Mouse (Mus musculus): ENCODE data around the gene Plce1. TPM values are rescaled to one million over a fixed set of nuclear protein-coding genes. Genes with fewer than 3 reads are reported as not detected.

The Plce1 gene
- polyA plus RNA-seq, 1 experiment from 2014 or later: 4.2 TPM

DNA sequence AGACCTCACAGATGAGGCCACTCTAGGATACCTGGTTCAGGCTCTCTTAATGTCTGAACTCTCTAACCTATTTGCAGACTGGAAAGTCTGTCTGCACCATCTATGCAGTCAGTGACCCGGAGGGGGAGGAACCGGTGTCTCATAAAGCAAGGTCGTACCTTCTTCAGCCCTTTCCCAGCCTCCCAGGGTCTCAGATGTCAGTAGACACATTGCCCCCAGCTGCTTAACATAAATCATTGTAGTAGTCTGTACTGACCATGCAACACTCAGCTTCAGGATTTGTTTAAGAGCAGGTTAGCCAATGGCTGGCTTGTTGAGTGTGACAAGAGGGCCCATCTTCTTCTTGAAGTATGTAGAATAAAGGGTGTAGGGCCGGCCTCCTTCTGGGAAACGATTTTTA lies 2.6 kb upstream of the Plce1 start:
- H3K4me3 ChIP-seq: no peak overlapping the region
- H3K4me2 ChIP-seq: no peak overlapping the region
- 26% methylated on average over 5 of the region's 5 CpGs for WGBS
- no peaks in the 10 kb centered on the region for H3K36me3 ChIP-seq
- H3K9me3 ChIP-seq: no peaks in the 10 kb centered on the region
- no peak overlapping the region for H3K9ac ChIP-seq
- H3K27me3 ChIP-seq: peaks cover 14% of the 10 kb centered on the region
- peaks cover 41% of the 10 kb centered on the region for H3K4me1 ChIP-seq (replicated peaks)
- H3K27ac ChIP-seq (replicated peaks): no peak overlapping the region
- ATAC-seq (ENCODE audit: low FRiP score, low read depth): no peak

DNA sequence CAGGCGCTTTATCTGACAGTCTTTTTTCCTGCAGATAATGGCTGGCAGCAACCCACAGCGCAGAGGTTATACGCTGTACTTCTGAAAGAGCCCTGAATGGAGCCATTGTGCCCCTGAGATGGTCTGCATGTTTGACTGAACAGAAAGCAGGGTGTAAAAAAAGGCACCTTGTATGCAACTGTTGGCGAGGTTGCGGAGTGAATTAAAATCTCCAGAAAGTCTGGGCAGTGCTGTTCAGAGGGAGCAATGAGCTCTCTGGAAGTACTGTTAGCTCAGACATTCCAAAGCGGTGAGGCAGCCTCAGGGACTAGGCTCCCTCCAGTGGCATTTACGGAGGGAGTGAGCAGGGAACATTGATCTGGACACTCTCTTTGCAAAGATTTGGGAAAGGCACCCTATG lies 2.0 kb upstream of the Plce1 start:
- Histone ChIP-seq H3K4me3 (no peak overlapping the region), H3K9ac (no peak overlapping the region), H3K4me2 (peak overlapping the region; percentile 11), H3K9me3 (no peaks in the 10 kb centered on the region), H3K36me3 (no peaks in the 10 kb centered on the region), H3K27me3 (peaks cover 19% of the 10 kb centered on the region), H3K4me1 (replicated peaks) (peaks cover 41% of the 10 kb centered on the region), H3K27ac (replicated peaks) (0 out of 2 replicates have a peak overlapping the region, but pooled peaks have one; percentile 28)
- WGBS: 9% methylated on average over 7 of the region's 7 CpGs
- ATAC-seq (ENCODE audit: low FRiP score, low read depth): peak; percentile 75

- Histone ChIP-seq H3K4me2 (no peak overlapping the region), H3K4me1 (replicated peaks) (peaks cover 41% of the 10 kb centered on the region), H3K9me3 (no peaks in the 10 kb centered on the region), H3K36me3 (no peaks in the 10 kb centered on the region), H3K9ac (no peak overlapping the region), H3K27ac (replicated peaks) (0 out of 2 replicates have a peak overlapping the region, but pooled peaks have one; percentile 28), H3K4me3 (no peak overlapping the region), H3K27me3 (peaks cover 19% of the 10 kb centered on the region)
- ATAC-seq (ENCODE audit: low FRiP score, low read depth): no peak
- 81% methylated on average over 5 of the region's 5 CpGs for WGBS
Observed at GRCm38 (mm10) chr19:38479473-38479872, 1.4 kb upstream of the Plce1 start.

DNA sequence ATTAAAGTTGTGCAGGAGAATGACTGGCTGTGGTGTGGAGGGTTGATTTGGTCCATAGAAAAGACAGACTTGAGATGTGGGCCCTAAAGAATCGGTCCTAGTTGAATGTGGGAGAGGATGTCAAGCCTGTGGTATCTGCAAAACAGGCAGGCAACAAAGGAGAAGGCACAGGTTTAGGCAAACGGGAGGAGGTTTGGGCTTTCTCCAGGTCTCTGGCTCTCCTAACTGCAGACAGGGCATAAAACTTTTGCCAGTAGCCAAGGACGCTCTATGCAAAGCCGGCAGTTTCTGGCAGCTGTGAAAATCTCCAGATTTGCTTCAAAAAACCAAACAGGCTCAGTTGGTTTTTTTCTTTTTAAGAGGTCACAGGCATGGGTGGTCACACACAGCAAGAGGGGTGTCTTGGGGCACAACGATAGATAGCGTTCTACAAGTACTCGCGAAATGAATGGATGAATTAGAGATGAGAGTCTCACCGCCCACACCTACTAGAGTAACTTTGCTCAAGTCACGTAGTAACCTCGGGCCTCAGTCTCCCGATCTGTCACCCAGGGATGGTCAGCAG lies 671 bp upstream of the Plce1 start:
- Histone ChIP-seq H3K4me2 (peak overlapping the region; percentile 98), H3K36me3 (no peaks in the 10 kb centered on the region), H3K4me1 (replicated peaks) (peaks cover 41% of the 10 kb centered on the region), H3K27ac (replicated peaks) (no peak overlapping the region), H3K4me3 (peak overlapping the region; percentile 62), H3K9ac (peak overlapping the region; percentile 45), H3K27me3 (peaks cover 22% of the 10 kb centered on the region), H3K9me3 (no peaks in the 10 kb centered on the region)
- 12% methylated on average over 12 of the region's 12 CpGs for WGBS
- ATAC-seq (ENCODE audit: low FRiP score, low read depth): no peak

DNA sequence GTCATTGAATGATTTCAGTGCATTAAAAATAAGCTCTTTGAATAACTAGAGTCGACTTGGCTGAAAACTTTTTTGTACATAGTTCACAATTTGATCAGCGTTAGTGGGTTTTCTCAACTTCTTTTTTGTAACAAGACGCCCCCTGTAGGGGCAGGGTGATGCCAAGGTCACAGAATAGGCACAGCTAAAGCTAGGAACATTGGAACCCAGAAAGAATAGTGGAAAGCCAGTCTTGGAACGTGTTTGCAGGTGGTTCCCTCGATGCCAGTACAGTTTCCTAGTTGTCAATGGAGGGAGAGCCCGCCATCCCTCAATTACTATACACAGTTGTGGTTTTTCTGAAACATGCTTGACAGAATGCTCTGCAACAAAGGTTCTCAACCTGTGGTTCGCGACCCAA lies 997 bp downstream of the Plce1 start:
- 5% methylated on average over 8 of the region's 8 CpGs for WGBS

GRCm38 (mm10) chr19:38482406-38483181 lies 1.7 kb downstream of the Plce1 start:
- Histone ChIP-seq H3K9me3 (no peaks in the 10 kb centered on the region), H3K27me3 (peaks cover 22% of the 10 kb centered on the region), H3K27ac (replicated peaks) (no peak overlapping the region), H3K36me3 (no peaks in the 10 kb centered on the region), H3K4me1 (replicated peaks) (peaks cover 47% of the 10 kb centered on the region), H3K9ac (0 out of 2 replicates have a peak overlapping the region, but pooled peaks have one; percentile 13), H3K4me2 (peak overlapping the region; percentile 98), H3K4me3 (peak overlapping the region; percentile 62)
- 21% methylated on average over 19 of the region's 19 CpGs for WGBS
- ATAC-seq (ENCODE audit: low FRiP score, low read depth): no peak

More for the DNA sequence above, 997 bp downstream of the Plce1 start:
- Histone ChIP-seq H3K4me1 (replicated peaks) (peaks cover 41% of the 10 kb centered on the region), H3K4me3 (peak overlapping the region; percentile 62), H3K4me2 (peak overlapping the region; percentile 98), H3K27me3 (peaks cover 22% of the 10 kb centered on the region), H3K9ac (0 out of 2 replicates have a peak overlapping the region, but pooled peaks have one; percentile 13), H3K27ac (replicated peaks) (no peak overlapping the region), H3K9me3 (no peaks in the 10 kb centered on the region), H3K36me3 (no peaks in the 10 kb centered on the region)
- ATAC-seq (ENCODE audit: low FRiP score, low read depth): no peak

DNA sequence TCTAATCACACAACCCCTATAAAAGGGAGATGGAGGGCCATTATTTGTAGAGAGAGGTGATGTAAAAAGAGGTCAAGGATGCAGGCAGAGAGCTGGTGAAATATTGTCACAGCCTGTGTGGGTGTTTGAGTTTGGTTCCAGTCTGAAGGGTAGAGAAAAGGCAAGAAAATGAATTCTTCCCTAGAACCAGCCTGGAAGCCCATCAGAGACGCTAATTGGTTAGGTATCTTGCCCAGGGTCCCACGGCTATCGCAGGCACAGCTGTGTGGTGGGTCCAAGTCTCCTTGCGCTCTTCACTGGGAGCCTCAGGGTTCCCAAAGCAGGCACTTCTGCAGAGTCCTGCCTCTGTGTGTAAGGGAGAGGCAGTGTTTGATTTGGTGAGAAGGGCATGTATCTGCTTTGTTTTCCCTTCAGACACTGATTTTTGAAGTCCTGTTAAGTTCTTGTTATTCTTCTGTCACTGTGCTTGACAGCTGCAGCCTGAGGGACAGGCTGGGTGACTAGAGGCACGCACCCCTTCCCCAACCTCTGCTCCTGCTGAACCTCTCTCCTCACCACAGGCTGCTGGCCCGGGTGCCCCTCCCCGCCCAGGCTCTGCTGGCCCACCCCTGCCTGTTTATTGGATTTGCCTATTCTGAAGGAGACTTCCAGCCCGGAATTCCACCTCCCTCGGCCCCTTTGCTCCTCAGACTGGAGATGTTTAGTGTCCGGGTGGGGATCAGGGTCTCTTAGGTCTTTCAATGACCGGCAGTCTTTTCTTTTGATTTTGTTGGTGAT lies 5.1 kb downstream of the Plce1 start:
- no peak overlapping the region for H3K4me3 ChIP-seq
- H3K36me3 ChIP-seq: no peaks in the 10 kb centered on the region
- peaks cover 26% of the 10 kb centered on the region for H3K4me1 ChIP-seq (replicated peaks)
- H3K9me3 ChIP-seq: no peaks in the 10 kb centered on the region
- WGBS: 12% methylated on average over 11 of the region's 11 CpGs
- H3K27ac ChIP-seq (replicated peaks): no peak overlapping the region
- ATAC-seq (ENCODE audit: low FRiP score, low read depth): no peak
- peak overlapping the region; percentile 9; the same call in 1 of the 2 replicates for H3K4me2 ChIP-seq
- H3K9ac ChIP-seq: no peak overlapping the region
- peaks cover 14% of the 10 kb centered on the region for H3K27me3 ChIP-seq

GRCm38 (mm10) chr19:38487501-38487900 lies 6.6 kb downstream of the Plce1 start:
- ATAC-seq (ENCODE audit: low FRiP score, low read depth): 0 out of 2 replicates have a peak, but pooled peaks have one; percentile 61

DNA sequence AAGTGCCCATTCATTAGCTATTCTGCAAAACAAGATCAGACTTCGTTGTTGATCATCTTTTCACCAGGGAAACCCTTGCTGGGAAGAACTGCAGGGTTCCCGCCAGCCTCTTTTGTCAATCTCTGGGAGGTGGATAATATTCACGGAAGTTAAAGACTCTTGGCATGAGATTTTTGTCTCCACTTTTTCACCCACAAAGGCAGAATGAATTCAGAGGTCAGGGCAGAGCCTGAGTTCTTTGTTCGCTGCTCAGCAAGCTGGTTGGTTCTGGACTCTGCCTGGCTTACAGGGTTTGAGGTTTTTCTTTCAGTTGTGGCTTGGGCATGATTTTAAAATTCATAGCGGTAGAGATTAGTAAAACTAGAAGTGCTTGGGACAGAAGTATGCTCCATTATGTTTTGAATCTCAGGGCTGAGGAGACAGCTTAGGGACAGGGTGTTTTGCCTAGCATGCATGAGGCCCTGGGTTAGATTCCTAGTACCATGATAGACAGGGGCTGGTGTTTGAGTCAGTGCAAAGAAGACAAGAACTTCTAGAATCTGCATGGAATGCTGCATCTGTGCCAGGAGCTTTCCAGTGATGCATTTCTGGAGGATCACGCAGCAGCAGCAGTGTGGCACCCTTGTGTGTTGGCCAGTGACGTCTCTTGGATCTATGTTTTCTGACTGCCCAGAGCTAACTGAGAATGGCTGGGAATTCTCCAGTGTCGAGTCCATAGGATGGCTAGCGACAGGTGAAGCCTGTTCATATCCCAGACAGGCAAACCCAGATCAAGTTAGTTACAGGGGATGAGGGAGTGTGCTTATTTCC lies 7.4 kb downstream of the Plce1 start:
- H3K27ac ChIP-seq (replicated peaks): peak overlapping the region; percentile 53; the same call in 1 of the 2 replicates
- peak; percentile 54; the same call in 1 of the 2 replicates for ATAC-seq (ENCODE audit: low FRiP score, low read depth)
- WGBS: 28% methylated on average over 9 of the region's 9 CpGs

More at GRCm38 (mm10) chr19:38487501-38487900, 6.6 kb downstream of the Plce1 start:
- Histone ChIP-seq H3K27me3 (peaks cover 12% of the 10 kb centered on the region), H3K36me3 (no peaks in the 10 kb centered on the region), H3K4me1 (replicated peaks) (peaks cover 10% of the 10 kb centered on the region), H3K9ac (no peak overlapping the region), H3K27ac (replicated peaks) (0 out of 2 replicates have a peak overlapping the region, but pooled peaks have one; percentile 20), H3K4me2 (no peak overlapping the region), H3K4me3 (no peak overlapping the region), H3K9me3 (no peaks in the 10 kb centered on the region)
- WGBS: 17% methylated on average over 4 of the region's 4 CpGs

GRCm38 (mm10) chr19:38498233-38498632 lies 17.3 kb downstream of the Plce1 start:
- no peaks in the 10 kb centered on the region for H3K36me3 ChIP-seq
- H3K27me3 ChIP-seq: no peaks in the 10 kb centered on the region
- H3K9ac ChIP-seq: no peak overlapping the region
- no peak overlapping the region for H3K27ac ChIP-seq (replicated peaks)
- WGBS: 81% methylated on average over 5 of the region's 5 CpGs
- no peak for ATAC-seq (ENCODE audit: low FRiP score, low read depth)
- H3K9me3 ChIP-seq: no peaks in the 10 kb centered on the region
- no peak overlapping the region for H3K4me2 ChIP-seq
- H3K4me3 ChIP-seq: no peak overlapping the region
- H3K4me1 ChIP-seq (replicated peaks): no peaks in the 10 kb centered on the region

More for the DNA sequence above, 7.4 kb downstream of the Plce1 start:
- Histone ChIP-seq H3K4me3 (no peak overlapping the region), H3K36me3 (no peaks in the 10 kb centered on the region), H3K4me1 (replicated peaks) (peaks cover 6% of the 10 kb centered on the region; the same call in 1 of the 2 replicates), H3K9ac (no peak overlapping the region), H3K9me3 (no peaks in the 10 kb centered on the region), H3K27me3 (peaks cover 7% of the 10 kb centered on the region), H3K4me2 (no peak overlapping the region)

DNA sequence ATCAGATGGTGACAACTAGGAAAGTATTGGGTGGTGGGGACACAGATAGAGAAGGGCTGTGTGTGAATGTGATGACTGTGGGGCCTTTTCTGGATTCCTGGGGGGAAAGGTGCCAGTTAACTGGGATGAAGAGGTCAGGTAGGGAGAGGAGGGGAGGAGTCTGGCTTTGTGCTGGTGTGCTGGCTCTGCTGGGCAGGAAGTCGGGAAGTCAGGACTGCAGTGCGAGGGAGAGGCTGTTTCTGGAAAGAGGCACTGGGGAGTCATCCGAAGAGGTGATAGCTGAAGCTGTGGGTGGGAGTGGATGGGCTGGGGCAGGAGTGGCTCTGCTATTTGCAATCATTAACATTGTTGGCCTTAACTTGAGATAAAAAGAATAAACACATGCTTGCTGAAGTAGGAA lies 23.7 kb downstream of the Plce1 start:
- no peak for ATAC-seq (ENCODE audit: low FRiP score, low read depth)
- Histone ChIP-seq H3K9ac (no peak overlapping the region), H3K36me3 (no peaks in the 10 kb centered on the region), H3K4me2 (no peak overlapping the region), H3K27ac (replicated peaks) (no peak overlapping the region), H3K9me3 (no peaks in the 10 kb centered on the region), H3K4me1 (replicated peaks) (no peaks in the 10 kb centered on the region; the same call in 1 of the 2 replicates), H3K27me3 (no peaks in the 10 kb centered on the region), H3K4me3 (no peak overlapping the region)
- WGBS: 66% methylated on average over 3 of the region's 3 CpGs

Measured in hindbrain, embryonic 15.5 days (tissue).